Mouse (Mus musculus) layer of hippocampus, adult 8-10 months (tissue): ENCODE measurements at regions not wholly inside any gene's neighbourhood (a gene's known extent, or its start where the extent isn't known, plus 50 kb on each side); places are given as distances from the start of the nearest gene placed in this dataset.
"Not testable (repeated sequence)": the region's sequence is repeated elsewhere in the genome, so short reads cannot be mapped to it uniquely, and the experiment has no call there.

Experiments
- DNase-seq, 2 experiments: peaks; one replicate each; pipeline ENCODE4 v3.0.0; 2022; ENCODE audit warnings: low spot score in 2 of 2

- DNase-seq, result no peak
Observed at GRCm38 (mm10) chr5:39336484-39336985, 418.7 kb downstream of the Hs3st1 start.

- DNase-seq, result no peak
Observed at GRCm38 (mm10) chr5:39335321-39335720, 420.0 kb downstream of the Hs3st1 start.

- DNase-seq, result no peak
Observed at GRCm38 (mm10) chr5:39334241-39334640, 421.0 kb downstream of the Hs3st1 start.

- DNase-seq, result peak; percentile 14 to 16
Observed at GRCm38 (mm10) chr5:39325399-39325798, 429.9 kb downstream of the Hs3st1 start.

GRCm38 (mm10) chr5:39316478-39316877 is 438.8 kb downstream of the Hs3st1 start:
- DNase-seq, result no peak

GRCm38 (mm10) chr5:39311211-39311610 is 434.6 kb upstream of the Clnk start:
- no peak for DNase-seq

GRCm38 (mm10) chr5:39305794-39306193 is 429.2 kb upstream of the Clnk start:
- no peak for DNase-seq

GRCm38 (mm10) chr5:39292849-39293248 is 416.2 kb upstream of the Clnk start:
- no peak for DNase-seq

GRCm38 (mm10) chr5:39281021-39281420 is 404.4 kb upstream of the Clnk start:
- no peak for DNase-seq

- no peak for DNase-seq
Observed at GRCm38 (mm10) chr5:39273710-39274385, 397.2 kb upstream of the Clnk start.

GRCm38 (mm10) chr5:39267106-39267505 is 390.5 kb upstream of the Clnk start:
- DNase-seq, result no peak

GRCm38 (mm10) chr5:39260721-39261190 is 384.1 kb upstream of the Clnk start:
- no peak for DNase-seq

GRCm38 (mm10) chr5:39257745-39258144 is 381.1 kb upstream of the Clnk start:
- DNase-seq, result no peak

GRCm38 (mm10) chr5:39252206-39252605 is 375.6 kb upstream of the Clnk start:
- DNase-seq, result no peak

- no peak for DNase-seq
Observed at GRCm38 (mm10) chr5:39251021-39251420, 374.4 kb upstream of the Clnk start.

- no peak for DNase-seq
Observed at GRCm38 (mm10) chr5:39219698-39220097, 343.1 kb upstream of the Clnk start.

GRCm38 (mm10) chr5:39216326-39216725 is 339.7 kb upstream of the Clnk start:
- no peak for DNase-seq

- DNase-seq, result no peak
Observed at GRCm38 (mm10) chr5:39215016-39215415, 338.4 kb upstream of the Clnk start.

- DNase-seq, result peak; percentile 12 to 29
Observed at GRCm38 (mm10) chr5:39212550-39212949, 335.9 kb upstream of the Clnk start.

GRCm38 (mm10) chr5:39198856-39199255 is 322.2 kb upstream of the Clnk start:
- DNase-seq, result no peak

- DNase-seq, result not testable (repeated sequence)
Observed at GRCm38 (mm10) chr5:39191153-39191552, 314.5 kb upstream of the Clnk start.

GRCm38 (mm10) chr5:39181616-39182402 is 305.2 kb upstream of the Clnk start:
- no peak for DNase-seq

GRCm38 (mm10) chr5:39181028-39181427 is 304.4 kb upstream of the Clnk start:
- DNase-seq, result no peak
